Mouse (Mus musculus) retina, adult 2 months (tissue): ENCODE data around the gene Serpinb9e.
"Not testable (repeated sequence)": the region's sequence is repeated elsewhere in the genome, so short reads cannot be mapped to it uniquely, and the experiment has no call there.

ENCODE experiments used
- DNase-seq: peaks from one replicate; pipeline ENCODE4 v3.0.0-alpha.2; 2012; ENCODE audit warnings: low read depth, low spot score

Gene Serpinb9e

DNA sequence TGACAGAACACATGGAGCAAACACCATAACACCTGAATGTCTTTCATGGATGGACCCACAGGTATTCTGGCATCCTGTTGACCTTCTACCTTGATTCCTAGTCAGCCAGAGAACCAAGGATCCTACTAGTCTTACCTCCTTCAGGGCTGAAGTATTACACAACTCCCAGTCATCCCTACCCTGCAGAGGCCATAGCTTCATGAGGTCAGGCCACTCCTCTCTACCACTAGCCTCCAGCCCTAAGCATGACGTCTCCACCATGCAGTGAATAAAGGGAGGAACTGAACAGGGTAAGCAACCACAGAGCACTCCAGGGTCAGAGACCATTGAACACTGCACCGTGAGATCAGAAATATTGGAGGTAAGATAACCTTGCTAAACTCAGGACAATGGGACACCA is at the start of gene Serpinb9e:
TSS of gene Serpinb9e (plus strand) at position 301 of the 400 bp plus-strand sequence.
- not testable (repeated sequence) for DNase-seq

DNA sequence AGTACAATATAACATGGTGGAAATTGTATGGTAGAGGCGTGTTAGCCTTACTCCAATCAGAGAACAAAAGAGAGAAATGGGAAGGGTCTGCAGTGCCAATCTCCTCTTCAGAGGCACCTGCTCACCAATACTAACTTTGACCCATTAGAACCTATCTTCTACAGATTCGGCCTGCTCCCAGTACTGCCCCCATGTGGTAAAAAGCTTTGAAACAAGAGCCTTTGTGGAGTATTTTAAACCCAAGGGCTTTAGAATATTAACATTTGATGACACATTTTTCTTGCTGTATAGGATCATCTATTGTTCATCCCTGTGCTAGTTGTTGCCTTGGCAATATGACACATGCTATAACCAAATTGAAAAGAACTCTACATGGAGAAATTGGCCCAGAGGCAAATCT is 49.7 kb upstream of the Serpinb9e start:
- DNase-seq = no peak

DNA sequence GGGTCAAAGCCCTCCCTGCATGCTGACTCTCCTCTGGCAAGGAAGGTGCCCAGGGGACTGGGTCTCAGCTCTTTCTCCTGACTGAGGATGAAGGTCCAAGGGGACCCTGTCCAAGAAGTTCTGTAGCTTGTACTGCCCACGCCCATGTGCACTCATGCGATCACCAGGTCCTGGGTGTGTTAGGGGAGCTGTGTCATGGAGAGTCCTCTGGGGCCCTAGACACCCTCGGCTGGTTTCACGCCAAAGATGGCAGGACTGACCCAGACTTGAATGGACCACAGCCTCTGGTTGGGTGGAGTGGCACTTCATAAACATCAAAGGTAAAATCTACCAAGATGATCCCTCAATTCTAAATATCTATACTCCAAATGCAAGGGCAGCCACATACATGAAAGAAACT is 59.2 kb downstream of the Serpinb9e start:
- DNase-seq = not testable (repeated sequence)
